Mouse (Mus musculus) midbrain, embryonic 10.5 days (tissue): ENCODE results near the gene Brd3os. TPM values are rescaled to one million over a fixed set of nuclear protein-coding genes. Genes with fewer than 3 reads are reported as not detected.

Source experiments
- DNase-seq: peaks from one replicate; pipeline ENCODE4 v3.0.0-alpha.2; 2017; ENCODE audit warnings: low spot score
- H3K27ac ChIP-seq: fragments of 300-500 bp; sonication (generic); replicated peaks from 2 replicates; pipeline ENCODE4 v1.5.1; 2016; ENCODE audit warnings: mild to moderate bottlenecking
- H3K27me3 ChIP-seq: fragments of 300-500 bp; sonication (generic); 2 replicates; pipeline ENCODE4 v1.6.1; 2016; ENCODE audit warnings: low read depth, mild to moderate bottlenecking; ENCODE audit not compliant: poor library complexity, severe bottlenecking
- H3K36me3 ChIP-seq: fragments of 300-500 bp; sonication (generic); 2 replicates; pipeline ENCODE4 v1.6.1; 2016; ENCODE audit warnings: mild to moderate bottlenecking, moderate library complexity
- H3K4me1 ChIP-seq: fragments of 300-500 bp; sonication (generic); 2 replicates; pipeline ENCODE4 v1.6.1; 2016
- H3K4me3 ChIP-seq: fragments of 300-500 bp; sonication (generic); 2 replicates; pipeline ENCODE4 v1.5.1; 2016; ENCODE audit warnings: mild to moderate bottlenecking, moderate library complexity
- H3K9me3 ChIP-seq: fragments of 300-500 bp; sonication (generic); replicated peaks from 2 replicates; pipeline ENCODE4 v1.6.1; 2016; ENCODE audit warnings: mild to moderate bottlenecking
- WGBS: fragments of 180-500 bp; shearing (Covaris S2); methylation state at CpG from one replicate; pipeline ENCODE4 v1.1.7; 2016; 5-methylcytosine and 5-hydroxymethylcytosine counted together
- polyA plus RNA-seq: library from polyadenylated mRNA; unstranded; fragments of >200 nt; fragmentation: Nextera tagmentation; extraction: Ambion mirVana; gene quantifications from 2 replicates; pipeline ENCODE4 v1.2.1, GENCODE M21; 2016

Brd3os gene
- polyA plus RNA-seq, 1 experiment from 2014 or later = 9.2 TPM

DNA sequence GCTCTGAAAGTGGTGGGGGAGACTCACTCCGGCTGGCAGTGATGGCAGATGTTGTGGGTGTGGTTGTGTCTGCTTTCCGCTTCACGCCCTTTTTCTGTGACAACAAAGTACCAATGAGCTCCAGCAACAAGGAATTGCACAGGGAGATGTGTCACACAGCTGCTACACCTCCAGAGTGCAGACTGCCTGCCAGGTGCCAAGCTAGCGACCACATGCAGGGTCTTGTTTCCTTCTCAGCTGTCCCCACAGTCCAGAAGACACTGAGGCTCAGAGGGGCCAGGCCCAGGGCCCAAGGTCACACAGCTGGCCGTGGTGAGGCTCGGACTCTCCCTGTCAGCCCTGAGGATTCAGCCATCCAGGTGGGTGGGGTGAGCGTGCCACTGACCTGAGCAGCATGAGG is 17.6 kb downstream of the Brd3os start:
- no peaks in the 10 kb centered on the region for H3K27me3 ChIP-seq
- 94% methylated on average over 7 of the region's 7 CpGs for WGBS
- H3K4me3 ChIP-seq = no peak overlapping the region
- no peaks in the 10 kb centered on the region for H3K4me1 ChIP-seq
- no peaks in the 10 kb centered on the region for H3K9me3 ChIP-seq
- peaks cover 100% of the 10 kb centered on the region for H3K36me3 ChIP-seq
- DNase-seq = no peak
- H3K27ac ChIP-seq = no peak overlapping the region

DNA sequence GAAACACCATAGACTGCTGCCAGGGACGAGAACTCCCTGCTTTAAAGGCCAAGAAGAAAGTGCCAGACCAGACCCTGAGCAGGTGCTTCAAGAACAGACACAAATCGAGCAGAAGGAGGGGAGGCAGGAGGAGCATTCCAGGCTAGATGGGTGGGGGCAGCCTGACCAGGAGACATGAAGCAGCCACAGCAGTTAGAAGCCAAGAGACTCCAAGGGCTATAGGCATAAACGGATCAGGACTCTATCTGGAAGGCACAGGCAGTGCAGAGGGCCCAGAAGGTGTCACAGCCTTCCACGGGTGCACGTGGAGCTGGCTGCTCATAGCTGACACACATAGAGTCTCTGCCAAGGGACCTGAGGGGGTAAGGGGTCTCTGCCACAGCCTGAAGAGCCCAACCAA is 18.0 kb downstream of the Brd3os start:
- Histone ChIP-seq H3K27me3 (no peaks in the 10 kb centered on the region), H3K36me3 (peaks cover 100% of the 10 kb centered on the region), H3K27ac (no peak overlapping the region), H3K4me1 (no peaks in the 10 kb centered on the region), H3K9me3 (no peaks in the 10 kb centered on the region), H3K4me3 (no peak overlapping the region)
- no peak for DNase-seq
- WGBS = 94% methylated on average over 5 of the region's 5 CpGs

DNA sequence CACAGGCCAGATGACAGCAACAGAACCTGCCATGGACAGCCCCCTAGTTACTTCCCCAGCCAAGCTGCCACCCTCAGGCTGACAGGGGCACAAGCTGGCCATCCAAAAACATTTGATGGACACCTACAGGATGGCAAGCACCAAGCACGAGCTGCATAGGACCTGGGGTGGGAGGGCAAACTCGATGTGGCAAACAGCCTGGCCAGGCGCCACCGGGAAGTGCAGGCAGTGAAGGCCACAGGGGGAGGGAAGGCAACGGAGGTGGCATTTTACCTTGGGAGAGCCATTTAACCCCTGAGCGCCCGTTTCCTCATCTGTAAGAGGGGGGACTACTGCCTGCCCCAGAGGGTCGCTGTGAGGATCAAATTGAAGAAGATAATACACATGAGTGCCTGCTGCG is 18.5 kb downstream of the Brd3os start:
- Histone ChIP-seq H3K36me3 (peaks cover 100% of the 10 kb centered on the region), H3K27me3 (no peaks in the 10 kb centered on the region), H3K9me3 (no peaks in the 10 kb centered on the region), H3K27ac (no peak overlapping the region), H3K4me3 (no peak overlapping the region), H3K4me1 (no peaks in the 10 kb centered on the region)
- WGBS = 78% methylated on average over 9 of the region's 9 CpGs
- DNase-seq = no peak

DNA sequence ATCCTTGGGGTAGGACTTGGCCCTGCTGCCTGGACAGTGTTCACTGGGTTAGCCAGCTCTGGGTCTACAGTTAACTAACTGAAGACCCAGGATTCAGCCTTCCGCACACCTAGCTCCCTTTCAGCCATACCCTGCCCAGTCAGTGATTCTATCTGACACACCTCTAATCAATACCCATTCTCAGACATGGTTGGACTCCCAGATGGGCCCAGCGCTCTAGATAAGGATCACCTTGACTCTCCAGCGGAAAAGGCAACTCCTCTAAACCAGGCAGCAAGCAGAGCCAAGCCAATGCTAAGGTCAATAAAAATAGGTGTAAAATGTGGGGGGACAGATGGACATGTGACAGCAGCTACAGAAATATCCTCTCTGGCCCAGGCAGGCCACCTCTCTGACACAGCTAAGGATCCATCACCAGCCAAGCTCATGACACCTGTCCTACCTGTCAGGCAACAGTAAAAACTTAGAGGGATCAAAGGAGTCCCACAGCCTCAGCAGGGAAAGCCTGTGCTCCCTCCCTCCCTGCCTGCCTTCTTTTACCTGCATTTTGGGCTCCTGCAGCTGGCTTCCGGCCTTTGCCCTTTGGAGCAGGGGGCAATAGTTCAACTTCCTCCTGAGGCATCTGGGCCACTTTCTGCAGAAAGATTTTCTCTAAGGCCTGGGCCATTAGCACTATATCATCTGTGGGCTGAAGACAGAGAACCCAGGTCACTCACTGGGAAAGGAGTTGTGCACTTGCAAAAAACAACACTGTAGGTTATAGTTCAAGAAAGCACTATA is 19.9 kb downstream of the Brd3os start:
- no peak for DNase-seq
- Histone ChIP-seq H3K27me3 (no peaks in the 10 kb centered on the region), H3K4me1 (0 out of 2 replicates have a peak, but pooled peaks cover 3% of the 10 kb centered on the region), H3K27ac (no peak overlapping the region), H3K36me3 (peaks cover 100% of the 10 kb centered on the region), H3K4me3 (no peak overlapping the region), H3K9me3 (no peaks in the 10 kb centered on the region)
- WGBS = 96% methylated on average over 4 of the region's 4 CpGs

DNA sequence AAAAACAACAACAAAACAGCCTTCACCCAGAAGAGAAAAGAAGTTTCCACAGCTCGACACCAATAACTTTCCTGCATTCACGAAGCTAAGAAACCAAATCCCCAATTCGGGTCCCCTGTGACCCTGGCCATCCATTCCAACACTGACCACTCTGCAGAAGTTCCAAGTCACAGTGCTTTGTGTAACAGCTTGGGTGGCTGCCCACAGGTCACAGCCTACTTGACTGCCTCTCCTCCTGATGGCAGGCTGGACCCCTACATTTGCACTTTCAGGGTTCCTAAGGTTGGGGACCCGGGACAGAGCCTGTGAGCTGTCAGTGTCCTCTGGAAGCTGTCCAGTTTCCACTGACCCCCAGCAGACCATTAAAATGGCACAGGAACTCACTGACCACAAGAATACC is 20.8 kb downstream of the Brd3os start:
- DNase-seq = no peak
- H3K27me3 ChIP-seq = no peaks in the 10 kb centered on the region
- no peaks in the 10 kb centered on the region for H3K9me3 ChIP-seq
- whole genome bisulfite sequencing = 95% methylated on average over 4 of the region's 4 CpGs
- no peak overlapping the region for H3K27ac ChIP-seq
- H3K4me1 ChIP-seq = 0 out of 2 replicates have a peak, but pooled peaks cover 12% of the 10 kb centered on the region
- no peak overlapping the region for H3K4me3 ChIP-seq
- peaks cover 100% of the 10 kb centered on the region for H3K36me3 ChIP-seq

GRCm38 (mm10) chr2:27469292-27469990 is 27.3 kb downstream of the Brd3os start:
- H3K4me1 ChIP-seq = peaks cover 68% of the 10 kb centered on the region
- H3K36me3 ChIP-seq = peaks cover 90% of the 10 kb centered on the region
- no peak for DNase-seq
- H3K27ac ChIP-seq = no peak overlapping the region; the same call in 1 of the 2 replicates
- WGBS = 88% methylated on average over 4 of the region's 4 CpGs
- no peak overlapping the region for H3K4me3 ChIP-seq
- H3K9me3 ChIP-seq = no peaks in the 10 kb centered on the region
- H3K27me3 ChIP-seq = no peaks in the 10 kb centered on the region

DNA sequence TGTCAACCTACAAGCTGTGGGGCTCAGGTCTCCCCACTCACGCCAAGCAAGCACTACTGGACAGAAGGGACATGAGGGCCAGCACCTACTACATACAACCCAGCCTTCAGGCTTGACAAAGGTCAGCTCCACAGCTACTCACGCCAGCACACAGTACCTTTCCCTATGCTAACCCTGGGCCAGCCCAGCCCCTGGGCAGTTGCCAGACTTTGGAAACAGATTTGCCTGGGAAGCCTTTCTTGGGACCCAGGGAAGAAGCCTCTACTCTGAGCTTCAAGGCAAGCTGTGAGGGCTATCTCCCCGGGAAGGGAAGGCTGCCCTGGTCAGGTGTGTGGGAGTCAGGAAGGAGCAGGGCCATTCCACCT is 27.8 kb downstream of the Brd3os start:
- peaks cover 70% of the 10 kb centered on the region for H3K4me1 ChIP-seq

DNA sequence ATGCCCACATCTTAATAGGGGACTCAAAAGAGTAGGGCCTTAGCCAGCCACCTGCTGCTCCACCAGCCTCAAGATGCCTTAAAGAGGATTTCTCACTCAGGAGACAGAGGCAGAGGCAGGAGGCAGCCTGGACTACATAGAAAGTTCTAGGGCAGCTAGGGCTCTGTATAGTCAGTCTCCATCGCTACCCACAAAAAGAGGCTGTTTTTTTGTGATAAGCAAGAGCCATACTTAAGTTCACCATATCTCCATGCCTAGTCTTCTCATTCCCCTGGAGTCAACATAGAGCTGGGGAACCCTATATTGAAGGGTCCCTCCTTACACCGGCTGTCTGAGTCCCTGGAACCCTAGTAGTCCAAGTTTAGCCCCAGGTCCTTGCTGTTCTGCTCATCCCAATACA is 28.4 kb downstream of the Brd3os start:
- H3K4me1 ChIP-seq = peaks cover 70% of the 10 kb centered on the region
- H3K36me3 ChIP-seq = peaks cover 79% of the 10 kb centered on the region
- H3K9me3 ChIP-seq = no peaks in the 10 kb centered on the region
- H3K27ac ChIP-seq = peak overlapping the region; percentile 2; the same call in 1 of the 2 replicates
- H3K4me3 ChIP-seq = no peak overlapping the region
- no peak for DNase-seq
- H3K27me3 ChIP-seq = no peaks in the 10 kb centered on the region
- 91% methylated on average over 2 of the region's 2 CpGs for WGBS

More for the DNA sequence above, 27.8 kb downstream of the Brd3os start:
- no peak for DNase-seq
- H3K27me3 ChIP-seq = no peaks in the 10 kb centered on the region
- peaks cover 85% of the 10 kb centered on the region for H3K36me3 ChIP-seq
- H3K4me3 ChIP-seq = no peak overlapping the region
- no peaks in the 10 kb centered on the region for H3K9me3 ChIP-seq
- WGBS = 80% methylated on average over 3 of the region's 3 CpGs
- peak overlapping the region; percentile 2; the same call in 1 of the 2 replicates for H3K27ac ChIP-seq

DNA sequence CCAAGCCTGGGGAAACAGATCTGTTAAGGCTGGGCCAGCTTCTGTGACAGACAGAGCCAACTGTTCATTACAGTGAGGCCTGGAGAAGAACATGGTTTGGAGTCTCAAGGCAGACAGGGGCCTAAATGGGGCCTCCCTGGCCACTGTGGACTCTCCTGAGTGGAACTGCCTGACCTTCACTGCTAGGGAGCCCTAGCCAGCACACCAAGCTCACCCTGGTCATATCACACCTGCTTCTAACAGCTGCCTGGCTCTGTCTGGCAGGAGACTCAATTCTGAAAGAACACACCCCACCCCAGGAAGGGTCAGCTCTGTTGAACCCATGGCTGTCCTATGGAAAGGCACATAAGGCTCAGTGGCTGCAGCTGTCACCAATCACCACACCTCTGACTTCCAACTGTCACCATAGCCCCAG is 29.1 kb downstream of the Brd3os start:
- Histone ChIP-seq H3K27me3 (no peaks in the 10 kb centered on the region), H3K4me1 (peaks cover 74% of the 10 kb centered on the region), H3K36me3 (peaks cover 73% of the 10 kb centered on the region), H3K9me3 (no peaks in the 10 kb centered on the region), H3K4me3 (peak overlapping the region; percentile 5; the same call in 1 of the 2 replicates), H3K27ac (no peak overlapping the region; the same call in 1 of the 2 replicates)
- DNase-seq = no peak

DNA sequence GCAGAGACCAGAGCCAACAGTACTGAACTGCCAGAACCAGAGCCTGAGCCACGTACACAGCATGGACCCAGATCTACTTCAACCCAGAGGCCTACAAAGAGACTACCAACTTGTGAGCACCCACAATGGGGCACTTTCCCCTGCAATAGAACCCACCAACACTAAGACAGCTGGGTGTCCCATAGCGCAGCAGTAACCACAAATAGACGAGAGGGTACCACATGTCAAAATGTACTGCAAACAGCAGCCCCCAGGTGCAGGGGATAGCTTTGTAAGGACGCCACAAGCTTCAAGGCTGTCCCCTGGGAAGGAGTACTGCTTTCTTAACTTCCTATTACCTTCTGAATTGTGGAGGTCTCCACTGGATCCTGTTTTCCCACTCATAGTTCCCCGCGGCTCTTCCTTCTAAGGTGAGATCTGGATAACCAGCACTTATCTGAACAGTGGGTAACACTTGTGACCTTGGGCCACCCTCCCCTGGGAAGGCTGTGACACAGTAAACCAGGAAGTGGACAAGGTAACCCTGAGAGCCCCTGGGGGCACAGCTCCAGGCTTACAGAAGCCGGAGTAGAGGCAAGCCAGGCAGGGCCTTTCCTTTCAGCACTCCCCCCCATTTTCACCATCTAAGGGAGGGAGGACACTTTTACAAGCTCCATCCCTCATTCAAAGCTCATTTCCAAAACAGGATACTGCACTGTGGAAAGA is 31.1 kb downstream of the Brd3os start:
- WGBS = 88% methylated on average over 7 of the region's 7 CpGs
- H3K27ac ChIP-seq = peak overlapping the region; percentile 28; the same call in 1 of the 2 replicates
- H3K4me1 ChIP-seq = peaks cover 69% of the 10 kb centered on the region
- H3K4me3 ChIP-seq = peak overlapping the region; percentile 99
- no peak for DNase-seq
- H3K9me3 ChIP-seq = no peaks in the 10 kb centered on the region
- no peaks in the 10 kb centered on the region for H3K27me3 ChIP-seq
- H3K36me3 ChIP-seq = peaks cover 52% of the 10 kb centered on the region

DNA sequence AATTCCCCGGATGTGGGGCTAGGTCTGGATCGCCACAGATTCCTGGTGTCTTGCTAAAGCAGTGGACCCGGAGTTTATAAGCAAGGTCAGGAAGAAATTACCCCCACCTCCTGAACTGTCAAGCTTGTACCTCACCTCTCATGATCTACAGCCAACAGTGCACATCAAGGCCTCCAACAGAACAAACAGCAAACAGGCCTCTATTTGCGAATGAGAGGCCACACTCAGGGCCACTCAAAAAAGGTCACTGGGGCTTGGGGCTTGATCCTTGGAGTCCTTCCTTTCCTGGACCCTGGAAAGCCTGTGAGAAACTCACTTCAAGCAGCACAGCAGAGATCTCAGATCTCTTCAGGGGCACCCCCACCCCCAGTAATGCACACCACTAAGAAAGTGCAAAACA is 31.8 kb downstream of the Brd3os start:
- Histone ChIP-seq H3K27me3 (no peaks in the 10 kb centered on the region), H3K4me3 (peak overlapping the region; percentile 99), H3K36me3 (peaks cover 45% of the 10 kb centered on the region), H3K4me1 (peaks cover 69% of the 10 kb centered on the region), H3K27ac (peak overlapping the region; percentile 97), H3K9me3 (no peaks in the 10 kb centered on the region)
- WGBS = 43% methylated on average over 4 of the region's 4 CpGs
- DNase-seq = no peak

DNA sequence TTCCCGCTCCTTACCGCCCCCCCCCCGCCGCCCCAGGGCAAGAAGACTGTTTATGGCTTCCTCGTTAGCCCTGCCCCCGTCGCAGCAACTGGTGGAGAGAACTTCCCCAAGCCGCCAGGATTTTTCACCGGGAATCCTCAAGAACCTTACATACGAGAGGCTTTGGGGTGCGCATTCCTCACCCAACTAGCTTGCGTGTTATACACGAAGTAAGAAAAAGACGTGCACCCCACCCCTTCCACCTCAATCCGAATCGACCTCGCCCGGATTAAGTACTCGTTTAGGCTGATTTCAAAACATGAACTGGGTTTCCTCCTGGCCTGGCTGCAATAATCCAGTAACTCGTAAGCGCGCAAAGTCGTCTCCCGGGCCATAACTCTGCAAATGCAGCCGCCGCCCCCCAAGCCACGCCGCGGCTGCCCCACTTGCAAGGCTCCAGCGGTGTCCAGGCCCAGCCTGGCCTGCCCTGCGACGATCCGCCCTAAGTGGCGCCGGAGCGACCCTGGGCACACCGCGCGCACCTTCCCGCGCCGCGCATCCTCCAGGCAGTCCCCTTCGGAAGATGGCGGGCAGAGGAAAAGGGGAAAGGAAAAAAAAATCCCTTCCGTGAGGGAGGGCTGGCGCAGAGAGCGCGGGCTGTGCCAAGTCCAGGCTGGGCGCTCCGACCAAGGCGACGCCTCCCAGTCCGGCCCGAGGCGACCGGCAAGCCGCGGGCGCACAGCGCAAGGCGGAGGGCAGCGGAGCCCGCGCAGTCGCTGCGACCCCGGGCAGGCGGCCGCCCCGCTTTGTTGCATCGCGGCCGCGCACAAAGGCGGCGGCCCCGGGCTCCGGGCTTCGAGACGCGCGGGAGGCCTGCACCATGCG is 32.7 kb downstream of the Brd3os start:
- WGBS = under 1% methylated on average over 84 of the region's 84 CpGs
- Histone ChIP-seq H3K27ac (peak overlapping the region; percentile 97), H3K4me1 (peaks cover 59% of the 10 kb centered on the region), H3K27me3 (no peaks in the 10 kb centered on the region), H3K9me3 (no peaks in the 10 kb centered on the region), H3K4me3 (peak overlapping the region; percentile 99), H3K36me3 (peaks cover 36% of the 10 kb centered on the region)
- no peak for DNase-seq
